Comparison of ENCODE assay signal across 12 mouse cellular contexts in genomic region chr7:139221072-139221471, GRCm38 (mm10). TPM values are rescaled to one million over a fixed set of nuclear protein-coding genes. Genes with fewer than 3 reads are reported as not detected.
"Had no signal": no experiment of that assay in that cellular context is flagged by ENCODE, and none has a peak within 500 bp of the region (broad histone marks: within the 10 kb centered on the region; RNA-seq: fewer than 3 reads in every experiment).

No protein-coding gene starts in this region.

- H3K4me3 ChIP-seq: left cerebral cortex, adult 2 months; limb, embryonic 15.5 days; midbrain, embryonic 10.5 days; neural tube, embryonic 12.5 days; stomach, embryonic 15.5 days had no signal

- H3K27ac ChIP-seq: left cerebral cortex, adult 2 months; limb, embryonic 15.5 days; liver, embryonic 14.5 days; neural tube, embryonic 12.5 days; stomach, embryonic 15.5 days had no signal

- DNase-seq: kidney, adult 8-10 months; midbrain, embryonic 14.5 days; thymus, adult 18-20 months; thymus, postnatal 36 days had no signal

RNA-seq across cellular contexts. Expression of gene Stk32c, which starts 8.0 kb away (rescaled TPM):
- total RNA-seq: megakaryocyte, adult 5-6 weeks; neutrophil, adult 5-6 weeks had no signal
